ENCODE assay signal across 18 mouse cellular contexts in the genomic region with DNA sequence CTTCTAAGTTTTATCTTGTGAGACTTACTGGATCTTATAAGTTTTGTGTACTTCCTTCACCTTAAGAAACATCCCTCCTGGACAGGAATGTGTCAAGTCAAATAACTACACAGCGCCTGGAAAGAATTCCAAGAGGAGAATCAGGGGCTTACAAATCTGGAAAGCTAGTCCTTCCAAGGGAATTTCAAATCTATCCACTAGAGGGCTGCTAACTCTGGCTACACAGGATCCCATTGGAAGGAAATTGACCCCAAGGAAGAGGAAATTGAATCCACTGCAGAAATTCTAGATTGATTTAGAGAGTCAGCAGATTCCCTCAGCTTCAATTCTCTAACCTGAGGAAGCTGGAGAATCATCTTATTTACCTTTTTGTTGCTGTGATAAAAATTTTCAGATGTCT.
DNase-seq lines count a peak whose midpoint lies in the region; ATAC-seq and TF ChIP-seq lines count a peak whose summit lies in the region.
"Had no signal": no experiment of that assay in that cellular context is flagged by ENCODE, and none has a peak within 500 bp of the region (broad histone marks: within the 10 kb centered on the region; RNA-seq: fewer than 3 reads in every experiment).

No protein-coding gene starts in this region.

- H3K9ac ChIP-seq in limb, embryonic 14.5 days (ENCODE audit: low read depth, low read length, severe bottlenecking), result no peak overlapping the region
- H3K9ac ChIP-seq in ES-E14 (ENCODE audit: insufficient read depth, low read depth, low read length, poor library complexity, severe bottlenecking), result no peak overlapping the region
- H3K9ac ChIP-seq: heart, embryonic 12.5 days; liver, embryonic 13.5 days; midbrain, embryonic 12.5 days had no signal

- in situ Hi-C loops in ES-E14 (cut with MboI; ENCODE audit: low sequenced_read_pairs in 2 of 2, unreplicated experiment in 2 of 2), result no loop called here

- no peaks in the 10 kb centered on the region for H3K36me3 ChIP-seq in limb, embryonic 14.5 days (ENCODE audit: control insufficient read depth, insufficient read depth, low read length)
- no peaks in the 10 kb centered on the region for H3K36me3 ChIP-seq in limb, embryonic 10.5 days
- no peaks in the 10 kb centered on the region for H3K36me3 ChIP-seq in ES-E14 (ENCODE audit: control insufficient read depth, insufficient read depth, low read length, poor library complexity, severe bottlenecking)
- H3K36me3 ChIP-seq: heart, embryonic 12.5 days; liver, embryonic 13.5 days; midbrain, embryonic 12.5 days had no signal

- H3K4me1 ChIP-seq in limb, embryonic 14.5 days (ENCODE audit: control insufficient read depth, insufficient read depth, low read length), result no peaks in the 10 kb centered on the region
- no peaks in the 10 kb centered on the region for H3K4me1 ChIP-seq in limb, embryonic 10.5 days
- no peaks in the 10 kb centered on the region for H3K4me1 ChIP-seq in ES-E14 (ENCODE audit: control insufficient read depth in 2 of 2, insufficient read depth in 2 of 2, low read length in 2 of 2, poor library complexity in 1 of 2)
- H3K4me1 ChIP-seq: heart, embryonic 12.5 days; liver, embryonic 13.5 days; midbrain, embryonic 12.5 days had no signal

- H3K4me2 ChIP-seq in limb, embryonic 14.5 days (replicated peaks; ENCODE audit: low read depth, low read length, severe bottlenecking), result no peak overlapping the region
- H3K4me2 ChIP-seq: heart, embryonic 12.5 days; liver, embryonic 13.5 days; midbrain, embryonic 12.5 days had no signal

- no peak overlapping the region for H3K4me3 ChIP-seq in limb, embryonic 14.5 days (replicated peaks; ENCODE audit: low read length)
- H3K4me3 ChIP-seq in limb, embryonic 10.5 days, result no peak overlapping the region
- no peak overlapping the region for H3K4me3 ChIP-seq in ES-E14 (ENCODE audit: insufficient read depth in 1 of 2, low read depth in 1 of 2, low read length in 2 of 2, poor library complexity in 1 of 2, severe bottlenecking in 1 of 2)
- H3K4me3 ChIP-seq: heart, embryonic 12.5 days; liver, embryonic 13.5 days; midbrain, embryonic 12.5 days had no signal

- 63% methylated on average over 1 of the region's 1 CpGs for WGBS in limb, embryonic 14.5 days
- WGBS in limb, embryonic 10.5 days, result 80% methylated on average over 1 of the region's 1 CpGs

- no peaks in the 10 kb centered on the region for H3K27me3 ChIP-seq in limb, embryonic 14.5 days (ENCODE audit: control insufficient read depth, insufficient read depth, low read length)
- no peaks in the 10 kb centered on the region for H3K27me3 ChIP-seq in limb, embryonic 10.5 days (ENCODE audit: low read depth, poor library complexity, severe bottlenecking)
- H3K27me3 ChIP-seq: heart, embryonic 12.5 days; liver, embryonic 13.5 days; midbrain, embryonic 12.5 days had no signal

- H3K9me3 ChIP-seq in limb, embryonic 14.5 days (ENCODE audit: control insufficient read depth, low read length), result no peaks in the 10 kb centered on the region
- no peaks in the 10 kb centered on the region for H3K9me3 ChIP-seq in limb, embryonic 10.5 days (replicated peaks)
- H3K9me3 ChIP-seq in ES-E14 (ENCODE audit: control insufficient read depth, insufficient read depth, low read depth, low read length), result no peaks in the 10 kb centered on the region
- H3K9me3 ChIP-seq: heart, embryonic 12.5 days; liver, embryonic 13.5 days; midbrain, embryonic 12.5 days had no signal

- peak; percentile 82 for ATAC-seq in frontal cortex, adult (ENCODE audit: low TSS enrichment)
- ATAC-seq in limb, embryonic 14.5 days (ENCODE audit: low FRiP score, low read depth), result no peak
- ATAC-seq: inflammation-experienced regulatory T-cells, adult 6 months had no signal

- TF ChIP-seq POLR2A in limb, embryonic 14.5 days (IDR thresholded peaks at IDR 0.05; ENCODE audit: borderline replicate concordance, extremely low read depth, insufficient read depth, insufficient read length), result no peak

- no peak overlapping the region for H3K27ac ChIP-seq in limb, embryonic 14.5 days (replicated peaks; ENCODE audit: low read depth, low read length)
- H3K27ac ChIP-seq in limb, embryonic 10.5 days, result no peak overlapping the region
- H3K27ac ChIP-seq in ES-E14 (ENCODE audit: insufficient read depth, low read depth, low read length, poor library complexity, severe bottlenecking), result no peak overlapping the region
- H3K27ac ChIP-seq: liver, embryonic 13.5 days; midbrain, embryonic 12.5 days had no signal

- no peak for DNase-seq in frontal cortex, postnatal 10 days (ENCODE audit: low spot score in 2 of 2)
- DNase-seq in limb, embryonic 14.5 days (ENCODE audit: low spot score), result peak; percentile 11
- DNase-seq in limb, embryonic 10.5 days (ENCODE audit: low spot score), result no peak
- DNase-seq in ES-E14 (ENCODE audit: low read depth, low spot score), result peak; percentile 15
- DNase-seq in embryo, embryonic 11 days, result peak; percentile 18
- no peak for DNase-seq in adrenal gland, postnatal 14 days
- DNase-seq in thymus, postnatal 0 days (ENCODE audit: low spot score), result no peak
- DNase-seq: adrenal gland, postnatal 36 days; cerebellum, postnatal 36 days; gastrocnemius, postnatal 36 days; heart, postnatal 36 days; liver, embryonic 13.5 days; right cerebral cortex, postnatal 4 days; thymus, adult 18-20 months had no signal

TF ChIP-seq in ES-E14, 5 proteins besides CTCF, POLR2A, EP300 and RAD21:
- TF ChIP-seq ZNF384 (IDR thresholded peaks at IDR 0.05; ENCODE audit: low read depth, low read length), result no peak
- TF ChIP-seq CHD2 (IDR thresholded peaks at IDR 0.05; ENCODE audit: low read depth, low read length), result no peak
- no peak for TF ChIP-seq HCFC1 (IDR thresholded peaks at IDR 0.05; ENCODE audit: borderline replicate concordance, insufficient read depth, low read length)
- TF ChIP-seq MAFK (IDR thresholded peaks at IDR 0.05; ENCODE audit: insufficient read depth, low read depth, low read length), result no peak
- TF ChIP-seq ZC3H11A (IDR thresholded peaks at IDR 0.05; ENCODE audit: borderline replicate concordance, low read depth, low read length), result no peak

Comparison
In these comparisons a context has a peak if more than half of its experiments do, and no peak if none do; other contexts are left out.
1. DNase-seq: peak in limb, embryonic 14.5 days (single experiment), ES-E14 (single experiment) and embryo, embryonic 11 days (single experiment); none in frontal cortex, postnatal 10 days (0 of 2), limb, embryonic 10.5 days (single experiment), adrenal gland, postnatal 14 days (single experiment) and thymus, postnatal 0 days (single experiment).